Mouse (Mus musculus): ENCODE data around the gene Mettl5. TPM values are rescaled to one million over a fixed set of nuclear protein-coding genes. Genes with fewer than 3 reads are reported as not detected.

The Mettl5 gene
- total and polyA plus RNA-seq, 2 experiments from 2014 or later = 10.2 to 34.1 TPM

GRCm38 (mm10) chr2:69851427-69852058 is 33.9 kb downstream of the Mettl5 start:
- Histone ChIP-seq H3K36me3 (ENCODE audit: insufficient read depth, low read length) (no peaks in the 10 kb centered on the region), H3K27me3 (ENCODE audit: insufficient read depth, low read length) (no peaks in the 10 kb centered on the region), H3K4me2 (ENCODE audit: low read depth, low read length, poor library complexity, severe bottlenecking) (no peak overlapping the region), H3K4me3 (ENCODE audit: low read depth, low read length) (no peak overlapping the region), H3K9ac (replicated peaks; ENCODE audit: low read length, poor library complexity, severe bottlenecking) (no peak overlapping the region), H3K9me3 (ENCODE audit: low read length) (no peaks in the 10 kb centered on the region), H3K27ac (ENCODE audit: low read depth, low read length) (no peak overlapping the region), H3K4me1 (ENCODE audit: insufficient read depth, low read length) (no peaks in the 10 kb centered on the region)
- ATAC-seq (ENCODE audit: low FRiP score) = no peak
- no peak for TF ChIP-seq CTCF (IDR thresholded peaks at IDR 0.05)
- WGBS = 57% methylated on average over 2 of the region's 2 CpGs
- no peak for DNase-seq (ENCODE audit: low spot score)

GRCm38 (mm10) chr2:69849215-69849614 is 36.2 kb downstream of the Mettl5 start:
- no peak overlapping the region for H3K4me2 ChIP-seq (ENCODE audit: low read depth, low read length, poor library complexity, severe bottlenecking)
- H3K27me3 ChIP-seq (ENCODE audit: insufficient read depth, low read length) = no peaks in the 10 kb centered on the region
- H3K9me3 ChIP-seq (ENCODE audit: low read length) = no peaks in the 10 kb centered on the region
- H3K27ac ChIP-seq (ENCODE audit: low read depth, low read length) = no peak overlapping the region
- no peaks in the 10 kb centered on the region for H3K36me3 ChIP-seq (ENCODE audit: insufficient read depth, low read length)
- ATAC-seq (ENCODE audit: low FRiP score) (no peak), DNase-seq (ENCODE audit: low spot score) (peak; percentile 16)
- no peak overlapping the region for H3K4me3 ChIP-seq (ENCODE audit: low read depth, low read length)
- H3K4me1 ChIP-seq (ENCODE audit: insufficient read depth, low read length) = no peaks in the 10 kb centered on the region
- 63% methylated on average over 6 of the region's 6 CpGs for WGBS
- H3K9ac ChIP-seq (replicated peaks; ENCODE audit: low read length, poor library complexity, severe bottlenecking) = no peak overlapping the region
- TF ChIP-seq CTCF (IDR thresholded peaks at IDR 0.05) = no peak

- Histone ChIP-seq H3K4me2 (ENCODE audit: low read depth, low read length, poor library complexity, severe bottlenecking) (no peak overlapping the region), H3K27me3 (ENCODE audit: insufficient read depth, low read length) (no peaks in the 10 kb centered on the region), H3K9ac (replicated peaks; ENCODE audit: low read length, poor library complexity, severe bottlenecking) (no peak overlapping the region), H3K4me3 (ENCODE audit: low read depth, low read length) (no peak overlapping the region), H3K27ac (ENCODE audit: low read depth, low read length) (no peak overlapping the region), H3K36me3 (ENCODE audit: insufficient read depth, low read length) (peaks cover 4% of the 10 kb centered on the region; the same call in 1 of the 2 replicates), H3K9me3 (ENCODE audit: low read length) (no peaks in the 10 kb centered on the region), H3K4me1 (ENCODE audit: insufficient read depth, low read length) (no peaks in the 10 kb centered on the region)
- ATAC-seq (ENCODE audit: low FRiP score) = peak; percentile 41; the same call in 1 of the 2 replicates
- no peak for TF ChIP-seq CTCF (IDR thresholded peaks at IDR 0.05)
- WGBS = 27% methylated on average over 6 of the region's 6 CpGs
- DNase-seq (ENCODE audit: low spot score) = no peak
Measured at GRCm38 (mm10) chr2:69840261-69840660, 45.2 kb downstream of the Mettl5 start.

GRCm38 (mm10) chr2:69838707-69839106 is 46.7 kb downstream of the Mettl5 start:
- Histone ChIP-seq H3K36me3 (ENCODE audit: insufficient read depth, low read length) (peaks cover 9% of the 10 kb centered on the region), H3K4me3 (ENCODE audit: low read depth, low read length) (no peak overlapping the region), H3K4me2 (ENCODE audit: low read depth, low read length, poor library complexity, severe bottlenecking) (no peak overlapping the region), H3K27me3 (ENCODE audit: insufficient read depth, low read length) (no peaks in the 10 kb centered on the region), H3K9me3 (ENCODE audit: low read length) (no peaks in the 10 kb centered on the region), H3K27ac (ENCODE audit: low read depth, low read length) (no peak overlapping the region), H3K9ac (replicated peaks; ENCODE audit: low read length, poor library complexity, severe bottlenecking) (no peak overlapping the region), H3K4me1 (ENCODE audit: insufficient read depth, low read length) (no peaks in the 10 kb centered on the region)
- no peak for TF ChIP-seq CTCF (IDR thresholded peaks at IDR 0.05)
- ATAC-seq (ENCODE audit: low FRiP score) (no peak), DNase-seq (ENCODE audit: low spot score) (no peak)

DNA sequence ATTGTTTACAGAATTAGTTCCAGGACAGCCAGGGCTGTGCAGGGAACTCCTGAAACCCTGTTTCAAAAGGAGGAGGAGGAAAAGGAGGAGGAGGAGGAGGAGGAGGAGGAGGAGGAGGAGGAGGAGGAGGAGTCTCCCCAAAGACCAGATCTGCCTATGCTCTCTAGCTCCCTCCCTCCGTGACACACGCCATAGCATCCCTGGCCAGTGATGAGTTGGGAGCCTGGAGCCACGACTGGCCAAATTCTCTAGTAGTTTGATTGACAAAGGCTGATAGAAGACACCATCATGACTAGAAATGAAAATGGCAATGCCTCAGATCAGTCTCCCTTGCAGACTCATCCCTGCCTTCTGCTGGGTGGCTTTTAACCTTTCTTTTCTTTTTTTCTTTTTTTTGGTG is 47.4 kb downstream of the Mettl5 start:
- no peak overlapping the region for H3K4me3 ChIP-seq (ENCODE audit: low read depth, low read length)
- no peaks in the 10 kb centered on the region for H3K9me3 ChIP-seq (ENCODE audit: low read length)
- no peak for TF ChIP-seq CTCF (IDR thresholded peaks at IDR 0.05)
- 23% methylated on average over 3 of the region's 3 CpGs for WGBS
- no peaks in the 10 kb centered on the region for H3K4me1 ChIP-seq (ENCODE audit: insufficient read depth, low read length)
- H3K4me2 ChIP-seq (ENCODE audit: low read depth, low read length, poor library complexity, severe bottlenecking) = no peak overlapping the region
- H3K27ac ChIP-seq (ENCODE audit: low read depth, low read length) = no peak overlapping the region
- no peaks in the 10 kb centered on the region for H3K27me3 ChIP-seq (ENCODE audit: insufficient read depth, low read length)
- DNase-seq (ENCODE audit: low spot score) (no peak), ATAC-seq (ENCODE audit: low FRiP score) (no peak)
- H3K9ac ChIP-seq (replicated peaks; ENCODE audit: low read length, poor library complexity, severe bottlenecking) = no peak overlapping the region
- peaks cover 15% of the 10 kb centered on the region for H3K36me3 ChIP-seq (ENCODE audit: insufficient read depth, low read length)

DNA sequence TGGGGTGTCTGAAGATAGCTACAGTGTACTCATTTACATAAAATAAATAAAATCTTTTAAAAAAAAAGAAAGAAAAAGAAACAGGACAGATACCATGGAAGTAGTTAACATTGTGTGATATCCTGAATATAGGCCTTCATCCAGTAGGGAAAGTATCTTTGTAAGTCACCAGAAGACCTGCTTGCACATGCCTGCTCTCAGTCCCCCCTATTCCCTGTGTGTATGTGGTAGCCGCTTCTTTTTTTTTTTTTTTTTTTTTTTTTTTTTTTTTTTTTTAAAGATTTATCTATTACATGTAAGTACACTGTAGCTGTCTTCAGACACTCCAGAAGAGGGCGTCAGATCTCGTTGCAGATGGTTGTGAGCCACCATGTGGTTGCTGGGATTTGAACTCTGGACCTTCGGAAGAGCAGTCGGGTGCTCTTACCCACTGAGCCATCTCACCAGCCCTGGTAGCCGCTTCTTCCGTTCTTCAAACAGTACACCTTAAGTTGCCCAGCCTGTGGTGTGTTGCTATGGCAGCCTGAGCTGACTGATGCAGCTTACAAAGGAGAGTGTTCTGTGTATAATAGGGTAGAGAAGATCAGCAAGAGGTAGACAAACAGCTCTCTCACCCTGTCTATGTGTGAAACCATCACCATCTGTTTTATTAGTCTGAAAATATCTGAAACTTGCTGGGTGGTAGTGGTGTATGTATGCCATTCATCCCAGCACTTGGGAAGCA is 48.0 kb downstream of the Mettl5 start:
- TF ChIP-seq CTCF (IDR thresholded peaks at IDR 0.05) = no peak
- H3K4me3 ChIP-seq (ENCODE audit: low read depth, low read length) = no peak overlapping the region
- WGBS = 68% methylated on average over 6 of the region's 7 CpGs
- ATAC-seq (ENCODE audit: low FRiP score) = no peak
- DNase-seq (ENCODE audit: low spot score) = no peak
- H3K4me1 ChIP-seq (ENCODE audit: insufficient read depth, low read length) = no peaks in the 10 kb centered on the region
- H3K4me2 ChIP-seq (ENCODE audit: low read depth, low read length, poor library complexity, severe bottlenecking) = no peak overlapping the region
- H3K9ac ChIP-seq (replicated peaks; ENCODE audit: low read length, poor library complexity, severe bottlenecking) = no peak overlapping the region
- H3K27ac ChIP-seq (ENCODE audit: low read depth, low read length) = no peak overlapping the region
- H3K27me3 ChIP-seq (ENCODE audit: insufficient read depth, low read length) = no peaks in the 10 kb centered on the region
- H3K36me3 ChIP-seq (ENCODE audit: insufficient read depth, low read length) = peaks cover 17% of the 10 kb centered on the region
- no peaks in the 10 kb centered on the region for H3K9me3 ChIP-seq (ENCODE audit: low read length)
